ENCODE assay signal across 9 mouse cellular contexts in genomic region chr11:67647745-67648144, GRCm38 (mm10). TPM values are rescaled to one million over a fixed set of nuclear protein-coding genes. Genes with fewer than 3 reads are reported as not detected.
A peak's percentile ranks its signal among the peaks of the same experiment; 100 is the strongest.
DNase-seq lines count a peak whose midpoint lies in the region; ATAC-seq and TF ChIP-seq lines count a peak whose summit lies in the region.
"Had no signal": no experiment of that assay in that cellular context is flagged by ENCODE, and none has a peak within 500 bp of the region (broad histone marks: within the 10 kb centered on the region; RNA-seq: fewer than 3 reads in every experiment).

No protein-coding gene starts in this region.

- H3K4me3 ChIP-seq in bone marrow, adult 2 months (replicated peaks; ENCODE audit: control insufficient read depth, low read depth, low read length), result no peak overlapping the region
- H3K4me3 ChIP-seq in forebrain, embryonic 10.5 days, result no peak overlapping the region
- no peak overlapping the region for H3K4me3 ChIP-seq in hindbrain, postnatal 0 days (ENCODE audit: low read length)
- H3K4me3 ChIP-seq: limb, embryonic 15.5 days had no signal

- no peaks in the 10 kb centered on the region for H3K9me3 ChIP-seq in forebrain, embryonic 10.5 days
- no peaks in the 10 kb centered on the region for H3K9me3 ChIP-seq in hindbrain, postnatal 0 days (ENCODE audit: low read length)
- H3K9me3 ChIP-seq: limb, embryonic 15.5 days had no signal

- H3K36me3 ChIP-seq in forebrain, embryonic 10.5 days (replicated peaks), result no peaks in the 10 kb centered on the region
- no peaks in the 10 kb centered on the region for H3K36me3 ChIP-seq in hindbrain, postnatal 0 days (ENCODE audit: insufficient read depth, low read length)
- no peaks in the 10 kb centered on the region for H3K36me3 ChIP-seq in splenic B cell, adult 2 months (ENCODE audit: control insufficient read depth, insufficient read depth, low read length, poor library complexity, severe bottlenecking)
- H3K36me3 ChIP-seq: limb, embryonic 15.5 days had no signal

- no peaks in the 10 kb centered on the region for H3K4me1 ChIP-seq in bone marrow, adult 2 months (ENCODE audit: control insufficient read depth, insufficient read depth, low read length)
- peaks cover 12% of the 10 kb centered on the region for H3K4me1 ChIP-seq in forebrain, embryonic 10.5 days
- 0 out of 2 replicates have a peak, but pooled peaks cover 4% of the 10 kb centered on the region for H3K4me1 ChIP-seq in hindbrain, postnatal 0 days (ENCODE audit: insufficient read depth, low read length)

- no peaks in the 10 kb centered on the region for H3K27me3 ChIP-seq in forebrain, embryonic 10.5 days (ENCODE audit: poor library complexity, severe bottlenecking)
- H3K27me3 ChIP-seq in hindbrain, postnatal 0 days (ENCODE audit: insufficient read depth, low read length), result no peaks in the 10 kb centered on the region
- H3K27me3 ChIP-seq in splenic B cell, adult 2 months (ENCODE audit: control insufficient read depth, insufficient read depth, low read length, poor library complexity, severe bottlenecking), result no peaks in the 10 kb centered on the region
- H3K27me3 ChIP-seq: limb, embryonic 15.5 days had no signal

- intact Hi-C loops in left cerebral cortex, postnatal 14 days (cut with DNase I), result loop anchor here (2.0 to 10.0 kb wide), 5 partner anchors 103 to 533 kb away; partner anchors contain the start of gene Gas7

- TF ChIP-seq CTCF in bone marrow, adult 2 months (IDR thresholded peaks at IDR 0.05; ENCODE audit: control insufficient read depth, insufficient read depth, low read length), result peak; percentile 88
- peak; percentile 98 for TF ChIP-seq CTCF in hindbrain, postnatal 0 days (IDR thresholded peaks at IDR 0.05; ENCODE audit: low read depth)

- ATAC-seq in CD4-positive, CD25-positive, alpha-beta regulatory T cell, adult 4 months, result no peak
- ATAC-seq in hindbrain, postnatal 0 days, result peak; percentile 37

- WGBS in bone marrow, adult 2 months, result 32% methylated on average over 5 of the region's 5 CpGs
- 38% methylated on average over 5 of the region's 5 CpGs for WGBS in forebrain, embryonic 10.5 days
- WGBS in hindbrain, postnatal 0 days, result 34% methylated on average over 5 of the region's 5 CpGs

- H3K9ac ChIP-seq in hindbrain, postnatal 0 days (replicated peaks; ENCODE audit: low read length), result no peak overlapping the region
- H3K9ac ChIP-seq: limb, embryonic 15.5 days had no signal

- H3K27ac ChIP-seq in bone marrow, adult 2 months (ENCODE audit: control insufficient read depth, insufficient read depth, low read depth, low read length, poor library complexity), result no peak overlapping the region
- no peak overlapping the region for H3K27ac ChIP-seq in forebrain, embryonic 10.5 days
- no peak overlapping the region for H3K27ac ChIP-seq in hindbrain, postnatal 0 days
- H3K27ac ChIP-seq: limb, embryonic 15.5 days had no signal

- TF ChIP-seq POLR2A in bone marrow, adult 2 months (IDR thresholded peaks at IDR 0.05; ENCODE audit: borderline replicate concordance, control insufficient read depth, low read depth, low read length), result no peak

- H3K4me2 ChIP-seq in hindbrain, postnatal 0 days (ENCODE audit: low read depth, low read length), result no peak overlapping the region
- H3K4me2 ChIP-seq: limb, embryonic 15.5 days had no signal

- DNase-seq in CD4-positive, CD25-positive, alpha-beta regulatory T cell, adult 2 months (ENCODE audit: low read depth, low spot score), result peak; percentile 31
- DNase-seq in forebrain, embryonic 10.5 days (ENCODE audit: extremely low spot score, low spot score), result peak; percentile 66
- peak; percentile 83 for DNase-seq in hindbrain, postnatal 0 days (ENCODE audit: low spot score)
- peak; percentile 81 to 83 for DNase-seq in left cerebral cortex, postnatal 14 days (ENCODE audit: low spot score in 2 of 2)
- peak; percentile 38 to 45 for DNase-seq in monocyte, adult 2 months (ENCODE audit: low read depth in 1 of 2, low spot score in 2 of 2)
- DNase-seq in splenic B cell, adult 2 months (ENCODE audit: low read depth, low spot score), result peak; percentile 71

RNA-seq across cellular contexts. Expression of gene Rcvrn, which starts 47.4 kb away (rescaled TPM):
- polyA plus RNA-seq in CD4-positive, CD25-positive, alpha-beta regulatory T cell, adult 4 months (2017; shearing (Covaris generic)), result not detected
- not detected in 2 replicates for polyA plus RNA-seq in bone marrow, adult 2 months (2011; ENCODE audit: insufficient read depth, insufficient read length, low replicate concordance, missing spikeins)
- not detected in 2 replicates for polyA plus RNA-seq in forebrain, embryonic 10.5 days (2016; fragmentation: Nextera tagmentation; extraction: Ambion mirVana)
- total RNA-seq in hindbrain, postnatal 0 days (2014; rRNA removed), result not detected in 2 replicates
- not detected in 2 replicates for polyA plus RNA-seq in hindbrain, postnatal 0 days (2015; fragmentation: Nextera tagmentation; extraction: Ambion mirVana)
- 1 to 10 TPM; 1.5 to 1.6 TPM for total RNA-seq in left cerebral cortex, postnatal 14 days (2021)
- polyA plus RNA-seq: limb, embryonic 15.5 days had no signal

Comparison
In these comparisons a context has a peak if more than half of its experiments do, and no peak if none do; other contexts are left out.
1. DNase-seq: peak in every context shown above with its lines; median percentile 83 in hindbrain, postnatal 0 days; 82 in left cerebral cortex, postnatal 14 days; 71 in splenic B cell, adult 2 months; 66 in forebrain, embryonic 10.5 days; 42 in monocyte, adult 2 months; 31 in CD4-positive, CD25-positive, alpha-beta regulatory T cell, adult 2 months.